Mouse (Mus musculus): Measurements from ENCODE around the gene Myo1d.

DNA sequence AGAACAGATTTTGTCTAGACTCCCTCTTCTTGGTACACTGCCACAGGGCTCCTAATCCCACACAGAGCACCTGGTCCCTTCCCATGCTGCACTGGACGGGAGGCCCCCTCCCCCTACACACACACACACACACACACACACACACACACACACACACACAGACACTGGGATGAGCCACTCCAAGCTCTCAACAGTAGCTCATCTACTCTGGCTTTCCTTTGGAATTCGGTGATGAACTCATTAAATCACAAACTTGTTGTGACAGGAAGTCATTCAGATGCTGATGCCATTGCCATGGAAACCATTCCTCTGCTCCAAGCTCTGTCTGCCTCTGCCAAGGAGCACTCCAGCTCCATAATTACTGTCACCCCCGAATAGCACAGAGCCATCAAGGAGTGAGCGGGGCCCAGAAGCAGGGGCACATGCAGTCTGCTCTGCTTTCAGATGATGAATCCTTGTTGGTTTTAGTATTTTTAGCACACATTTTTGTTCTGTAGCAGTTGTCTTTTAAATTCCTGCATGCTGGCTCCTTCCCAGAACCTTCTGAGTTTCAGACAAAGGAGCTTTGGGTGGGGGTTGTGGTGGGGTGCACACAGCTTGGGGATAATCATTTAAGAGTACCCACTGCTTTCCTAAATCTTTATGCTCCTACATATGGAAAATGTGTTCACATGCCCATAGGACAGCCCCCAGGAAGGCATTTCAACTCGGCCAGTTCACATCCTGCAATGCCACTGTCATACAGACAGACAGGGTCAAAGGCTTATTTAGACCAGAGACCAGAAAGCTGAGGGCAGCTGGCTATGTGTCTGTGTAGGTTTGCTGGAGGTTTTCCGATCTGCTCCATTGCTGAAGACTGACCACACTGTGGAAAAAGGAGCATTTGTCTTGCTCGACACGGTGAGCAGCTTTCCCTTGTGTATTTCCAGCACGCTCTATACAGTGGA lies 261.1 kb downstream of the Myo1d start:
- TF ChIP-seq CTCF (IDR thresholded peaks at IDR 0.05; ENCODE audit: low read depth) (no peak), EP300 (IDR thresholded peaks at IDR 0.05; ENCODE audit: low read depth) (no peak)

Measured in liver, embryonic 14.5 days (tissue).